Mouse (Mus musculus) neural tube, embryonic 11.5 days (tissue): Measurements from ENCODE around the gene Pappa. TPM values are rescaled to one million over a fixed set of nuclear protein-coding genes. Genes with fewer than 3 reads are reported as not detected.
A peak's percentile ranks its signal among the peaks of the same experiment; 100 is the strongest.

Experiments
- ATAC-seq: fragments of 200-750 bp; cut with Nextera tagmentation; 2 replicates; pipeline ENCODE4 v1.8.0; 2017; ENCODE audit warnings: moderate number of reproducible peaks, mild to moderate bottlenecking, moderate TSS enrichment, moderate library complexity; ENCODE audit not compliant: insufficient read depth, low FRiP score, low TSS enrichment
- DNase-seq: peaks from one replicate; pipeline ENCODE4 v3.0.0-alpha.2; 2015; ENCODE audit warnings: low spot score
- H3K27ac ChIP-seq: fragments of 300-500 bp; sonication (generic); 2 replicates; pipeline ENCODE4 v1.5.1; 2014; ENCODE audit warnings: low read depth, mild to moderate bottlenecking, low read length
- H3K27me3 ChIP-seq: fragments of 300-500 bp; sonication (generic); 2 replicates; pipeline ENCODE4 v1.6.1; 2014; ENCODE audit warnings: mild to moderate bottlenecking, low read length, mixed read lengths; ENCODE audit not compliant: control insufficient read depth, insufficient read depth
- H3K36me3 ChIP-seq: fragments of 300-500 bp; sonication (generic); 2 replicates; pipeline ENCODE4 v1.6.1; 2014; ENCODE audit warnings: mild to moderate bottlenecking, low read length, moderate library complexity, mixed read lengths; ENCODE audit not compliant: control insufficient read depth, insufficient read depth
- H3K4me1 ChIP-seq: fragments of 300-500 bp; sonication (generic); 2 replicates; pipeline ENCODE4 v1.6.1; 2014; ENCODE audit warnings: low read length, mixed read lengths; ENCODE audit not compliant: control insufficient read depth, insufficient read depth
- H3K4me2 ChIP-seq: fragments of 300-500 bp; sonication (generic); 2 replicates; pipeline ENCODE4 v1.6.1; 2014; ENCODE audit warnings: low read depth, mild to moderate bottlenecking, moderate library complexity
- H3K4me3 ChIP-seq: fragments of 300-500 bp; sonication (generic); 2 replicates; pipeline ENCODE4 v1.5.1; 2014; ENCODE audit warnings: low read depth, low read length
- H3K9ac ChIP-seq: fragments of 300-500 bp; sonication (generic); 2 replicates; pipeline ENCODE4 v1.6.1; 2014; ENCODE audit warnings: mild to moderate bottlenecking, low read length
- H3K9me3 ChIP-seq: fragments of 300-500 bp; sonication (generic); 2 replicates; pipeline ENCODE4 v1.6.1; 2016; ENCODE audit warnings: low read length; ENCODE audit not compliant: control insufficient read depth
- WGBS: fragments of 180-500 bp; shearing (Covaris S2); extraction: QIAGEN DNeasy Blood & Tissue Kit; methylation state at CpG from one replicate; pipeline ENCODE4 v1.1.7; 2014; 5-methylcytosine and 5-hydroxymethylcytosine counted together
- polyA plus RNA-seq: library from polyadenylated mRNA; unstranded; fragments of >200 nt; fragmentation: Nextera tagmentation; extraction: Ambion mirVana; gene quantifications from 2 replicates; pipeline ENCODE4 v1.2.1, GENCODE M21; 2014

Pappa gene
- polyA plus RNA-seq, 1 experiment from 2014 or later: 0.78 TPM

GRCm38 (mm10) chr4:65223901-65224300 lies 99.9 kb downstream of the Pappa start:
- no peaks in the 10 kb centered on the region for H3K36me3 ChIP-seq
- no peak overlapping the region for H3K9ac ChIP-seq
- no peak overlapping the region for H3K4me2 ChIP-seq
- no peaks in the 10 kb centered on the region for H3K9me3 ChIP-seq
- ATAC-seq (no peak), DNase-seq (no peak)
- H3K4me3 ChIP-seq: no peak overlapping the region
- no peaks in the 10 kb centered on the region for H3K4me1 ChIP-seq
- 93% methylated on average over 4 of the region's 4 CpGs for WGBS
- no peak overlapping the region for H3K27ac ChIP-seq
- H3K27me3 ChIP-seq: no peaks in the 10 kb centered on the region

- peak; percentile 31 for DNase-seq
- 3% methylated on average over 8 of the region's 8 CpGs for whole genome bisulfite sequencing
- H3K4me3 ChIP-seq: no peak overlapping the region
Measured at GRCm38 (mm10) chr4:65238540-65238998, 114.6 kb downstream of the Pappa start.

GRCm38 (mm10) chr4:65242434-65242931 lies 118.5 kb downstream of the Pappa start:
- Histone ChIP-seq H3K27ac (no peak overlapping the region), H3K36me3 (no peaks in the 10 kb centered on the region), H3K4me2 (no peak overlapping the region), H3K4me1 (peaks cover 10% of the 10 kb centered on the region), H3K4me3 (no peak overlapping the region), H3K9ac (no peak overlapping the region), H3K9me3 (no peaks in the 10 kb centered on the region), H3K27me3 (0 out of 2 replicates have a peak, but pooled peaks cover 2% of the 10 kb centered on the region)
- 6% methylated on average over 3 of the region's 3 CpGs for WGBS
- 0 out of 2 replicates have a peak, but pooled peaks have one; percentile 46 for ATAC-seq
- no peak for DNase-seq

More at GRCm38 (mm10) chr4:65238540-65238998, 114.6 kb downstream of the Pappa start:
- Histone ChIP-seq H3K9ac (no peak overlapping the region), H3K9me3 (no peaks in the 10 kb centered on the region), H3K4me2 (no peak overlapping the region), H3K27me3 (no peaks in the 10 kb centered on the region), H3K4me1 (peaks cover 6% of the 10 kb centered on the region; the same call in 1 of the 2 replicates), H3K27ac (no peak overlapping the region), H3K36me3 (no peaks in the 10 kb centered on the region)
- no peak for ATAC-seq

- no peaks in the 10 kb centered on the region for H3K36me3 ChIP-seq
- H3K4me2 ChIP-seq: no peak overlapping the region
- H3K27ac ChIP-seq: no peak overlapping the region
- ATAC-seq (no peak), DNase-seq (peak; percentile 24)
- H3K27me3 ChIP-seq: 0 out of 2 replicates have a peak, but pooled peaks cover 3% of the 10 kb centered on the region
- 11% methylated on average over 2 of the region's 2 CpGs for WGBS
- peaks cover 10% of the 10 kb centered on the region for H3K4me1 ChIP-seq
- no peak overlapping the region for H3K4me3 ChIP-seq
- no peaks in the 10 kb centered on the region for H3K9me3 ChIP-seq
- H3K9ac ChIP-seq: no peak overlapping the region
Measured at GRCm38 (mm10) chr4:65243245-65243644, 119.3 kb downstream of the Pappa start.

GRCm38 (mm10) chr4:65245015-65245414 lies 121.0 kb downstream of the Pappa start:
- peaks cover 4% of the 10 kb centered on the region; the same call in 1 of the 2 replicates for H3K4me1 ChIP-seq
- no peak overlapping the region for H3K9ac ChIP-seq
- no peak overlapping the region for H3K4me3 ChIP-seq
- no peak for DNase-seq
- whole genome bisulfite sequencing: 8% methylated on average over 4 of the region's 4 CpGs
- H3K9me3 ChIP-seq: no peaks in the 10 kb centered on the region
- H3K4me2 ChIP-seq: no peak overlapping the region
- 0 out of 2 replicates have a peak, but pooled peaks cover 6% of the 10 kb centered on the region for H3K27me3 ChIP-seq
- H3K27ac ChIP-seq: no peak overlapping the region
- no peak for ATAC-seq
- H3K36me3 ChIP-seq: no peaks in the 10 kb centered on the region

- ATAC-seq: no peak
- Histone ChIP-seq H3K9ac (no peak overlapping the region), H3K9me3 (no peaks in the 10 kb centered on the region), H3K4me3 (no peak overlapping the region), H3K27me3 (0 out of 2 replicates have a peak, but pooled peaks cover 6% of the 10 kb centered on the region), H3K4me2 (no peak overlapping the region), H3K36me3 (no peaks in the 10 kb centered on the region), H3K4me1 (peaks cover 4% of the 10 kb centered on the region; the same call in 1 of the 2 replicates), H3K27ac (no peak overlapping the region)
- DNase-seq: no peak
- WGBS: 9% methylated on average over 3 of the region's 3 CpGs
Measured at GRCm38 (mm10) chr4:65245440-65245839, 121.5 kb downstream of the Pappa start.

- ATAC-seq (peak; percentile 82), DNase-seq (peak; percentile 53)
- Histone ChIP-seq H3K4me2 (no peak overlapping the region), H3K9me3 (no peaks in the 10 kb centered on the region), H3K4me1 (no peaks in the 10 kb centered on the region), H3K4me3 (no peak overlapping the region), H3K27me3 (peaks cover 14% of the 10 kb centered on the region; the same call in 1 of the 2 replicates), H3K27ac (no peak overlapping the region), H3K9ac (no peak overlapping the region), H3K36me3 (no peaks in the 10 kb centered on the region)
- WGBS: 3% methylated on average over 8 of the region's 8 CpGs
Measured at GRCm38 (mm10) chr4:65252193-65252592, 128.2 kb downstream of the Pappa start.

- H3K27me3 ChIP-seq: peaks cover 11% of the 10 kb centered on the region; the same call in 1 of the 2 replicates
- H3K36me3 ChIP-seq: no peaks in the 10 kb centered on the region
- 89% methylated on average over 1 of the region's 1 CpGs for WGBS
- no peaks in the 10 kb centered on the region for H3K4me1 ChIP-seq
- ATAC-seq (no peak), DNase-seq (no peak)
- no peak overlapping the region for H3K4me2 ChIP-seq
- no peak overlapping the region for H3K4me3 ChIP-seq
- no peak overlapping the region for H3K9ac ChIP-seq
- H3K9me3 ChIP-seq: no peaks in the 10 kb centered on the region
- no peak overlapping the region for H3K27ac ChIP-seq
Measured at GRCm38 (mm10) chr4:65254073-65254472, 130.1 kb downstream of the Pappa start.

GRCm38 (mm10) chr4:65267066-65267465 lies 143.1 kb downstream of the Pappa start:
- DNase-seq (no peak), ATAC-seq (no peak)
- Histone ChIP-seq H3K4me1 (no peaks in the 10 kb centered on the region), H3K4me3 (no peak overlapping the region), H3K36me3 (no peaks in the 10 kb centered on the region), H3K9me3 (no peaks in the 10 kb centered on the region), H3K9ac (no peak overlapping the region), H3K27me3 (no peaks in the 10 kb centered on the region), H3K4me2 (no peak overlapping the region), H3K27ac (no peak overlapping the region)
- WGBS: 75% methylated on average over 2 of the region's 2 CpGs
